Mouse (Mus musculus) heart, postnatal 36 days (tissue): ENCODE measurements at regions not wholly inside any gene's neighbourhood (a gene's known extent, or its start where the extent isn't known, plus 50 kb on each side); places are given as distances from the start of the nearest gene placed in this dataset.
"Not testable (repeated sequence)": the region's sequence is repeated elsewhere in the genome, so short reads cannot be mapped to it uniquely, and the experiment has no call there.

Experiments
- DNase-seq, 2 experiments: peaks; one replicate each; pipeline ENCODE4 v3.0.0; 2021 to 2022
- intact Hi-C: fragments of 180-260 bp; cut with DNase I; formaldehyde crosslinking; loops from one replicate; pipeline ENCODE4 v1.15.1; 2025

- DNase-seq: no peak
- intact Hi-C loops: no loop called here
Observed at GRCm38 (mm10) chr15:14253602-14254301, 1080.3 kb upstream of the Cdh6 start.

GRCm38 (mm10) chr15:14251773-14252172 is 1078.3 kb upstream of the Cdh6 start:
- DNase-seq: no peak
- intact Hi-C loops: no loop called here

DNA sequence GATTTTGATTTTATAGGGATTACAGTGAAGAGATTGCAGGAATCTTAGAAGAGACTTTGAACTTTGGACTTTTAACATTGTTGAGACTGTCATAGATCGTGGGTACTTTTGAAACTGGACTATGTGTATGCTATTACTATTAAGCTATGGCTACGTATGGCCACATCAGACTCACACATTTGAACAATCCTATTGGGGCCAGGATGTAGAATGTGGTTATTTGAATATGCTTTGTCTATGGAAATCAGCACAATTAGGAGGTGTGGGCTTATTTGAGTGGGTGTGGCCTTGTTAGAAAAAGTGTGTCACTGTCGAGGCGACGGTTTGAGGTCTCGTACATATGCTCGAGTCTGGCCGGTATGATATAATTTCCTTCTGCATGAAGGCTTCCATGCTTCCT is 1041.8 kb upstream of the Cdh6 start:
- intact Hi-C loops: no loop called here
- no peak for DNase-seq

DNA sequence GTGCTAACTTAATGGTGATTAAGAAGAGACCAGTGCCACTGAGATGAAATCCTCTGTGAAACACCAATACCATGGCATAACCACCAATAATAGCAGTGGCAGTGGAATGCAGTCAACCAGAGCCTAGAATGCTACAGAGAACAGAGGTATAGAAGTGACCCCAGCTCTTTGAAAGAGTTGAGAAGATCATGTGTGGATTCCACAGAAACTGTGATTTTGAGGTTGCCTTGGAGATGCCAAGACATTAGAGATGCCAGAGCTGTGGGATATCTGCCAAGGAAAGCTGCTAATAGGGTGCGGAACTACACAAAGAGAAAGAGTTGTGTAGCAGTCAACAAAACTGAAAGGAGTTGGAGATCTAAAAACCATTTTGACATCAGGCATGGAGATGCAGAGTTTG is 1041.3 kb upstream of the Cdh6 start:
- intact Hi-C loops: no loop called here
- no peak for DNase-seq

GRCm38 (mm10) chr15:14177523-14177922 is 1004.0 kb upstream of the Cdh6 start:
- DNase-seq: no peak
- intact Hi-C loops: no loop called here

DNA sequence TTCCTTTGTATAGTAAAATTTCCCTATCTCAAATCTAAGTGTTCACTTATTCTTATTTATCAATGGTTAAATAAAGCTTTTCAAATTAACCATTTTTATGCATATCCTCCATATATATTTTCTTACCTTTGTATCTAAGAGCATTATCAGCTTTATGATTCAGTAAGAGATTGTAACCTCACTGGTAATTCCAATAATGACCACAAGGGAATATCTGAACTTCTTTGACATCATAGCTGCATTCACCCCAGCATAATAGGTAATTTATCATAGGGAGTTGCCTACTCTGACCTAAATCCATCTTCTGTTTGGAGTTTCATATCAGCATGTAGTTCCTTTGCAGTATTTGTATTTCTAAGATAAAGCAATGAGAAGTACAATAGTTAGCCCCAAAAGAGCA is 963.9 kb upstream of the Cdh6 start:
- intact Hi-C loops: no loop called here
- DNase-seq: no peak

- no peak for DNase-seq
- intact Hi-C loops: no loop called here
Observed at GRCm38 (mm10) chr15:14123829-14124228, 950.4 kb upstream of the Cdh6 start.

- DNase-seq, intact Hi-C loops: not testable (repeated sequence)
Observed at GRCm38 (mm10) chr15:14118321-14118720, 944.8 kb upstream of the Cdh6 start.

GRCm38 (mm10) chr15:14101757-14102156 is 928.3 kb upstream of the Cdh6 start:
- DNase-seq: no peak
- intact Hi-C loops: no loop called here

- DNase-seq: no peak
Observed at GRCm38 (mm10) chr15:14051872-14052271, 878.4 kb upstream of the Cdh6 start.

More at GRCm38 (mm10) chr15:14051872-14052271, 878.4 kb upstream of the Cdh6 start:
- intact Hi-C loops: loop anchor here (5.0 kb wide), 1 partner anchor 920 kb away; no protein-coding TSS in a partner anchor
